Mouse (Mus musculus) liver, postnatal 0 days (tissue): Measurements from ENCODE around the gene Ctse.

ENCODE experiments used
- CTCF ChIP-seq: sonication (generic); IDR thresholded peaks from 2 replicates; pipeline ENCODE4 v1.5.1; 2016; ENCODE audit warnings: antibody characterized with exemption, low read depth
- EP300 ChIP-seq: IDR thresholded peaks from 2 replicates; pipeline ENCODE4 v1.6.1; 2016; ENCODE audit warnings: antibody characterized with exemption, low read depth, mild to moderate bottlenecking

GRCm38 (mm10) chr1:131640062-131640461 lies 2.0 kb downstream of the Ctse start:
- TF ChIP-seq EP300 (no peak), CTCF (no peak)
